Mouse (Mus musculus): ENCODE data around the gene Bdh2.

Bdh2 gene

DNA sequence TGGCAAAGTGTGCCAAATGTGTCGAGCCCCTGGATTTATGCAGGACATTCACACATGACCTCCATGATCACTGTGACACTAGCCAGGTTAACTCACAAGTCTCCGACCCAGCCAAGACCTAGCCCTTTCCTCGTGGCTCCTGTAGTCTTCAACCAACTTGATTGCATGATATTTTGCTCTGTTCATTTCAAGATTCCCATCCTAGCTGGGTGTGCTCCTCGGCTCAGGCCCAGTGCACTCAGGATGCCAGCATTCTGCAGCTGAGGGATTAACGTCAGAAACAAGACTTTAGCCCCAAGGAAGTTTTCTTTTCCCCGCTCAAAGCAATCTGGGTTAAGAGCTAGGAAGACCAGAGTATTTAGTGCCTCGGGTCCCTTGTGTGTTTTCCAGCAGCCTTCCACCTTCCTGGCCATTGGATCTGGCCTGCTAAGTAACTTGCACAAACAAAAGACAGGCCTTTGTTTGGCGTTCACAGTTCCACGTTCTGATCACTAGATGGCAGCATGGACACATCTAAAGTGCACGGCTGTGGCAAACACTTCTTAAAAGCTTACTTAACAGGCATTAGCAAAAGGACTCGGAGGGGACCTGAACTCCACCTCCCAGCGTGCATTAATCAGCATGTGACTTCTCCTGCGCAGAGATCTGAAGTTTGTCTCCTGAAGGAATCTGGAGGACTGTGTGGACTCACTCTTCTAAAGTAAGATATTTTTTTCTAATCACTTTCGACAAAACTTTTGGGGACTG, at the start of gene Bdh2:
Bdh2 (plus strand) TSS at position 553 of the 747 bp plus-strand sequence.
- DNase-seq (ENCODE audit: low read depth, low spot score) = peak; percentile 73

DNA sequence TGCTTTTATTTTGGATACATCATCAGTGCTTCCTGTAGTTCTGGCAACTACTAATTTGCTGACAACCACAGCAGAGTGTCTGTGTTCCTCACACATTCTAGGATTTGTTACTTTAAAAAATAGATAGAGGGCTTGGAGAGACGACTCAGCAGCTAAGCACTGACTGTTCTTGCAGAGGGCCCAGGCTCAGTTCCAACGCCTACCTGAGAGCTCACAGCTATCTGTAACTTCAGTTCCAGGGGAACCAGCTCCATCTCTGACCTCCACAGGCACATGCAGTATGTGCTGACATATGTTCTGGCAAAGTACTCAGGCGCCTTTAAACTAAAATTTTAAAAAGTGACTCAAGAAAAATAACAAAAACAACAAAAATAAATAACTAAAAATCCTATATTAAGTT, 49.0 kb upstream of the Bdh2 start:
- no peak for DNase-seq (ENCODE audit: low read depth, low spot score)

DNA sequence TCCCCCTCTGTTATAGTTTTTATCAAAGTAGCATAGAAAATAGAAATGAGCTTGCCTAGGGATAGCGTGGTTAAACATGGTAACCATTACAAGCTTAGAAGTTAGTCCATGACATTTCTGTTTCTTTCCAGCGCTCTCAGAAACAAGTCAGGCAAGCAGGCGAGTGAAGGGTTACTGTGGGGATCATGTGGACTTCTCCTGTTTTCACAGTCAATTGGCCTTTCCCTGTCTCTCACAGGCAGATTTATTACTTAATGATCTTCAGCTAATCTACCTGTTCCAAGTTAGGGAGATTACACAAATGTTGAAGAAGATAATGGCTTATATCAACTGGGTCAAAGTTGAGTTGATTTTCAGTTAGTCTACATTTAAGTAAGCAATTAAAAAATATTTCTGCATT, 48.6 kb upstream of the Bdh2 start:
- no peak for DNase-seq (ENCODE audit: low read depth, low spot score)

DNA sequence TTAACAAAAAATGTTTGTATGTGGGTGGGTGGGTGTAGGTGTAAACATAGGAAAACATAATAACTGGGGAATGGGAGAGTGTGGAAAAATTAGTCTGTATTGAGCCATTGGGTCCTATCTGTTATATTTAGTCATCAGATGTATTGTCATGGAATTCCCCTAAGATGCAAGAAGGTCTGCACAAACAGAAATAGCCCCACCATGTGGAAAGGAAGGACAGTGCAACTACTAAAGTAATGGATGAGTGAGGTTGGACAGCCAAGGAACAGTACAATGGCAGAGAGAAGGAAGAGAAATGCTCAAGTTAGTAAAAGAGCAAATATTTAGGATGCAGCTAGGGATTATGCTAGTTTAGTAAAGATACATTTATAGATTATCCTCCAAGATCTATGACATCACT, 35.3 kb upstream of the Bdh2 start:
- DNase-seq (ENCODE audit: low read depth, low spot score) = no peak

DNA sequence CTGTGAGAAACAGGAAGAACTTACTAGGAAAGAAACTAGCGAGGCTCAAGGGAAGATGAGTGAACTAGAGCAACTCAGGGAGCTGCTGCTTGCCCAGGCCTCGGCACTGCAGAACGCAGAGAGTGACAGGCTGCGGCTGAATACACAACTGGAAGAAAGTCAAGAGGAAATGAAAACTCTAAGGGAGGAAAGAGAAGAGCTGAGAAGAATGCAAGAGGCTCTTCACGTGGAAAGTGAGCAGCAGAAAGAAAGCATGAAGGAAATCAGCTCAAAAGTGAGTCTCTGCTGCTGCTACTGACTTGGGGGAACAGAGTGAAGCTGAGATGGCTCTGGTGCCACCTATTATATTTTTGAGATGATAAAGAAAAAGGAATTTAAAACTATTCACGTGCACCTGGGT, 34.2 kb upstream of the Bdh2 start:
- no peak for DNase-seq (ENCODE audit: low read depth, low spot score)

DNA sequence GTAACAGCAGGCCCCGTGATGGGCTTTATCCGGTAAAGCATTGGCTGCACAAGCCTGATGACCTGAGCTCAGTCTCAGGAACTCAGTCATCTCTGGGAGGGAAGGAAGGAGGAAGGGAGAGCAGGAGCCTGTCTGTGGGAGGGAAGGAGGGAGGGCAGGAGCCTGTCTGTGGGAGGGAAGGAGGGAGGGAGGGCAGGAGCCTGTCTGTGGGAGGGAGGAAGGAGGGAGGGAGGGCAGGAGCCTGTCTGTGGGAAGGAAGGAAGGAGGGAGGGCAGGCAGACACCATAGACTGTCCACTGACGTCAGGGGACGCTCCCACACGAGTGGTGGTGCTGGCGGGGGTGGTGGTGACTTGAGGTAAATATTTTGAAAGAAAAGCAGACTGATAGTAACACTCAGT, 31.9 kb upstream of the Bdh2 start:
- peak; percentile 14 for DNase-seq (ENCODE audit: low read depth, low spot score)

DNA sequence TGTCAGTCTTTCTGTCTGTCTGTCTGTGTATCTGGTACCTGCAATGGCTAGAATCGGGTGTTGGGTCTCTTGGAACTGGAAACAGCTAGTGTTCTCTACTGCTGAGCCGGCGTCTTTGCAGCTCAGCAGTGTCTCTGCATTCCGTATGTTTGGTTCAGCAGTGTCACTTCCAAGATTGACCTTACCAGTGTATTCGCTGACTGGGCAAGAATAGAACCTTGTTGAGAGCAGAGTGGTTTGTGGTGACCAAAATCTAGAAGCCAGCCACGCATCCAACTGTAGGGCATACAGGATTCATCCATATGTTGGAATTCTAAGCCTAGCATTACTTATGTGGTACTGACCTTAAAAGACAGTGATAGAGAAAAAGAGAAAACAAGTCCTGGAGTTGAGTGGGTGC, 29.2 kb upstream of the Bdh2 start:
- DNase-seq (ENCODE audit: low read depth, low spot score) = no peak

DNA sequence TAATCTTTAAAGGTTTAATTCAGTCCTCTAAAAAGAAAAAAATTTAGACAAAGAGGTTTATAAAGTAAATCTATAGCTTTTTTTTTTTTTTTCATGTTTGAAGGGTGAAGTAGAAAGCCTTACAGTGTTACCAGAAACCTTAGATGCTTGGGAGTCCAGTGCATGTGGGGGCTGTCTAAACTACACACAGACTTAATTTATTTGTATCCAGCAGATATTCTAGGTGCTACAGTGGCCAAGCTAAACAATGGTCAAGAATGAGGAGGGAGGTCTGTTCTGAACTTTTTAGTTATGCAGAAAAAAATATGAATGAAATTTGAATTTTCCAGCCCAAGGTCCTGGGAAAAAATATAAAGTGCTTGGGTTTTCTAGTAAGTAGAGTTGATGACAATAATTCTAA, 26.2 kb upstream of the Bdh2 start:
- no peak for DNase-seq (ENCODE audit: low read depth, low spot score)

DNA sequence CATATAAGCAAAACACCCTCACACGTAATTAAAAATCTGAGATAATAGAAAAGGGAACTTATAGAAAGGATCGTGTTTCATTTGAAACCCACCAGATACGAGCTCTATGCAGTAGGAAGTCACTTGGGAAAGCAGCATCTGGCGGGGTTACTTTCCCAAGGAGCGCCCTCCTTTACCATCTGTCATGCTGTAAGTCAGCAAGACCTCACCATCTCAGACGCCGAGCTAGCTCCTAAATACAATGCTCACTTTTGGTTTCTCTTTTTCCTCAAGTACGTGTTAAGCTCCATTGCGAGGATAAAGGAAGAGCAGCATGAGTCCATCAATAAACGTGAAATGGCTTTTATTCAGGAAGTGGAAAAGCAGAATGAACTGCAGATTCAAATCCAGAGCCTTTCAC, 22.1 kb upstream of the Bdh2 start:
- DNase-seq (ENCODE audit: low read depth, low spot score) = no peak

DNA sequence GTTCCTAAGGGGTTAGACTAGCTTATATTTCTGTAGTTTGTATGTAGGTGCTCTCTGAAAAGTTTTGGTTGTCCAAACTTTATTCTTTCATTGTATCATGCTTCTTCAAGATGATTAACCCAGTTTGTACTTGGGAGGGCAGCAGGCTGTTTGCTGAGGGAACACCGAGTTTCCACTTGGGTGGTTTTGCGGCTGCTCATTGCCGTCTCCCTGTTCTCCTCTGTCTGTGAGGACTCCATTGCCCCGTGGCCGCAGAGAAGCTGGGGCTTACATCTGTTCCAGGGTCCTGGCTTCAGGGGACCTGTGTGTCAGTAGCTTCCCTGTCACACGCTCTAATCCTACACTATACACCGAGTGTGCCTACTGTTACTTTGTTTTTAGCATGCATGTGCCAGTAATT, 20.8 kb upstream of the Bdh2 start:
- no peak for DNase-seq (ENCODE audit: low read depth, low spot score)

DNA sequence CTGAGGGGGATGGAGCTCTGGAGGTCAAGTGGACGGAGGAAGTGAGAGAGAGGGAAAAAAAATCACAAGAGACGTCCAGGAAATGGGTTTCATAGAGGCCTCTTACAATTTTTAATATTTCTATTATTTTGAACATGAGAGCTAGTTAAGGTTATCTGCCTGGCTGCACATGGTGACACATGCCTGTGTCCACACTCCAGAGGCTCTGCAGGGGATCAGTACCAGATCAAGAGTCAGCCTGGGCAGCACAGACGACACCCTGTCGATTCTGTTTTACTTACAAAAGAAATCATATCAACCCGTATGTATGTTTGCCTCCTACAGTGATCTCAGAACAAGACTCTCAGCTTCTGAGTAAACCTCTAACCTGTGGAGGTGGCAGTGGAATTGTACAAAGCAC, 12.4 kb upstream of the Bdh2 start:
- DNase-seq (ENCODE audit: low read depth, low spot score) = no peak

DNA sequence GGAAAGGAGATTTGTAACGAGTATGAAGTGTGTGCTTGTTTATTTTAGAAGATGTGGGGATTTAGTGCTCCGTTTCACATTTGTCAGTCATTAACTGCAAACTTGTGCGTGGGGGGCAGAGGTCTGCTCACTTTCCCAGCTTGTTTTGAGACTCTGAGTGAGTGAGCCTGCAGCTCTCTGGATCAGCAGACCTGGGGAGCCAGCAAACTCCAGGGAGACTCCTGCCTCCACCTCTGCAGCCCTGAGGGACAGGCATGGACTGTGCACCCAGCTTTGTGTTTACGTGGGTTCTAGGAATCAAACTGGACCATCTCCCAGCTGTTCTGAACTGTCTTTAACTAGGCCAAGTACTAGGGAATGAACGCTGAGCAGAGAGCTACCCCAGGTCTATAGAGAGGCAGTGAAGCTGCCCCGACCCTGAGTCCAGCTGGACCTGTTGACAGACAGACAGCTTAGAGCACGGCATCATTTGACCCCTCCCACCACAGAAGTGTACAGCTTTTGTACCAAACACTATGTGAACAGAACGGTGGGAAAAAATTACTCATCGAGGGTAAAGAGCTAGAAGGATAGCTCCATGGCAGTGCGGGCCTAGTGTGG, 11.5 kb upstream of the Bdh2 start:
- no peak for DNase-seq (ENCODE audit: low read depth, low spot score)

DNA sequence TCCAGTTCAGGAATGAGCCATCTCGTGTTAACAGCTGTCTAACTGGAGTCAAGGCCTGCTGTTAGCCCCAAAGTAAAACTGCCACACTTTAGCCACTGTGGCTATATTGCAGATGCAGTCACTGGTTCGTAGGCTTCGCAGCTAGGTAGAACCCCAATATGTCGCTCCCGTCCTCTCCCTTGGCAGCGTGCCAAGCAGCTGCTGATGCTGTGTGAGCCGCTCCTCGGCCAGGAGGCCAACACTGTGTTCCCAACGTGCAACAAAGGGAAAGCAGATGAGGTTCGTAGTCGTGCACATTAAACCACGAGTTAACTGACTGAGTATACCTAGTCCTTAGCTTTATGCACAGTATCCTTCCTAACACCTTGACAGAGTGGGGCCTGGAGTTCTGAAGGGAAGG, 8.4 kb upstream of the Bdh2 start:
- no peak for DNase-seq (ENCODE audit: low read depth, low spot score)

DNA sequence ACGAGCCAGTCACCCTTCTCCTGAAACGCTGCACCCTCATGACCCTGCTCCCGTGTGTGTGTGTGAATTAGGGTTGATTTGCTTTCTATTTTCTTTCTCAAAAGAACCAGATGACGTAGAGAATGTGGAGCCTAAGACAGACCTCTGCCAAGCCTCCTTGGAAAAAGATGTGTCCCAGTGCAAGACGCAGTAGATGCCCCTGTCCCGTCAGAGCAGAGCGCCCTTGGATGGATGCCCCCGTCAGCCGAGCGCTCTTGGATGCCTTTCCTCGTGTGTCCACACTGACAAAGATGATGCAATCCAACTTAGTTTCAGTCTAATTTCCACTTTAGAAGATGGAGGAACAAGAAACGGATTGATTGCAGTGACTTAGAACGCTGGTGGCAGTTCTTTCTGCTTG, 8.0 kb upstream of the Bdh2 start:
- DNase-seq (ENCODE audit: low read depth, low spot score) = no peak

DNA sequence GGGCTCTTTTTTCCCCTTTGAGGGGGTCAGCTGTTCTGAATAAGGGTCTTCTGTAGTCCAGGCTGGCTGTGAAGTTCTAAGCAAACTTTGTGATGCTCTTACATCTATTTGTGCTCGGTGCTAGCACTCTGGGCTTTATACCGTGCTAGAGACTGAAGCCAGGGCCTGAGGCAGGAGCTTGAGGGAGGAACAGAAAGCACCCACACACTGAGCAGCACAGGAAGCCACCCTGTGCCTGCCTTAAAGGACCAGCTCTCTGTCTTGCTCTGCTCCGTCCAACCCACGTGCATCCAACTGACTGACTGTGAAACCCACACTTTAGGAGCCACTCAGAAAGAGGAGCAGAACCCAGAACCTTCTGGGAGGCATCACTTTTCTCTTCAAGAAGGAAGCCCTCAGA, 861 bp upstream of the Bdh2 start:
- no peak for DNase-seq (ENCODE audit: low read depth, low spot score)

DNA sequence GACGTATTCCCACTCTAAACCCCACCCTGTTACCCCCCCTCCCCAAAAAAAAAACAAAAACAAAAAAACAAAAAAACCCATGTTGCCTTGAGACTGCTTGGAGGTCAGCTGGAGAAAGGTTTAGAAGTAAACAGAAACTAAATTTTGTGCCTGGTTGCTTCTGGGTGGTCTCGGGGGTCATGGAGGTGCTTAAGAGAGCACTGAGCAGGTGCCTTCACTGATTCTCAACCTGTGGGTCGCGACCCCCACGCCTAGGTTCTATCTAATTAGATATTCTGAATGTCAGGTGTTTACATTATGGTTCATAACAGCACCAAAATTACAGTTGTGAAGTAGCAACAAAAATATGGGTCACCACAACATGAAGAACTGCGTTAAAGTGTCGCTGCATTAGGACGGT, 680 bp downstream of the Bdh2 start:
- DNase-seq (ENCODE audit: low read depth, low spot score) = no peak

DNA sequence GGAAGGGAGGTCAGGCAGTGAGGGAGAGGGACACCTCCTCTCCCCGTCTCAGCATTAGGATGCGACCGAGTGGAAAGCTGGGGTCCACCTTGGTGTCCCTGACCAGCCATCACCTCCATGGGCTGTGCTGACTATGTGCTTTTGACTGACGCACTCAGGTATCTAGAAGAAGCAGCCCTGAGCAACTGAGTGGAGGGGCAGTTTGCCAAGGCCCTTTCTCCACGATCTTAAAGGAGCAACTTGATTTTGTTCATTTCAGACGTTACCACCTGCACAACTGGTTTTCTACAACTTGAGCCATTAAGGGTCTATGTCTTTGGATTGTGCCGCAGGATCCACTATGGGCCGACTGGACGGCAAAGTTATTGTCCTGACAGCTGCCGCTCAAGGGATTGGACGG, 4.2 kb downstream of the Bdh2 start:
- DNase-seq (ENCODE audit: low read depth, low spot score) = no peak

DNA sequence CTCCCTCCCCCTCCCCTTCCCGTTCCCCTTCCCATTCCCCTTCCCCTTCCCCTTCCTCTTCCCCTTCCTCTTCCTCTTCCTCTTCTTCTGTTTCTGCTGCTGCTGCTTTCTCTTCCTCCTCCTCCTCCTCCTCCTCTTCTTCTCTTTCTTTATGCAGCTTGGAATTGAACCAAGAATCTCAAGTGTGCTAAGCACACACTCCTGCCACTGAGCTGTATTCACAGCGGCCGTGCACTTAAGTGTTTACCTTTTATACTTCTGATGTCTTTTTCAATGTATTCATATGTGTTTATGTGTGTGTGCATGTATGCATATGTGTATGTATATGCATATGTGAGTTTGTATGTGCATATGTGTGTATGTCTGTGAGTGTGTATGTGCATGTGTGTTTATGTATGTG, 4.8 kb downstream of the Bdh2 start:
- DNase-seq (ENCODE audit: low read depth, low spot score) = no peak

DNA sequence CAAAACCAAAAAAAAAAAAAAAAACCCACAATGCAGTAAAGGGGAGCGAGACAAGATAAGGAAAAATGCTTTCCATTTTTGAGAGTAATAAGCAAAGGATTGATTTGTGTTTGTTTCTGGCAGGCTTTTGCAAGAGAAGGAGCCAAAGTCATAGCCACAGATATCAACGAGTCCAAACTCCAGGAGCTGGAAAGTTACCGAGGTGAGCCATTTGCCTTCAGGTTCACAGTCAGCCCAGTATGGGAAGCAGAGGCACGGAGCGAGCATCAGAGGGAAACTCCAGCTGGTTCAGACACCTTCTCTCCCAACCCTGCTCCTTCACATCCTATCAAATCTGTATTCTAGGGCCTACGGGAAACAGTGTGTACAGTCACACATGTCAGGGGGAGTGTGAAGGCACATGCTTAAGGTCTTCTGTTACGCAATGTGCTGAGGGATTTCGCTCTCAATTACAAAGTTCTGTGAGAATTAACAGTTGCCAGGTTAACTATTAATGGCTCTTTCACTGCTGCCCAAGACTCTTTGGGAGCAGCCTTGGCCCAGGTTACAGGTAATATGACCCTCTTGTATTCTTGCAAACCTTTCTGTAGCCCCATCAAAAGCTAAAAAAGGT, 7.2 kb downstream of the Bdh2 start:
- DNase-seq (ENCODE audit: low read depth, low spot score) = no peak

DNA sequence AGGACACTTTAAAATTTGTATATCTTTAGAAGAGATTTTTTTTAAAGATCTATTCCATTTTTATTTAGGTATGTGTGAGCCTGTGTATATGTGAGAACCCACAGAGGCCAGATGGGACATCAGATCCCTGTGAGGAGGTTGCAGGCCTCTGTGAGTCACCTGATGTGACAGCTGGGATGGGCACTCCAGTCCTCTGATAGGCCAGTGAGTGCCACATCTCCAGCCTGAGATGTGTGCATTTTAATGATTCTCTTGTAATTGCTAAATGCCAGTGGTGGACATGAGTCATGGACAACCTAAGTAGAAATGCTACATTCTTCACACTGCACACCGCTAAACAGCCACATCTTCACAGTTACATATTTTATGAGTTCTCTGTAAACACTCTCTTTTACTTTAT, 8.1 kb downstream of the Bdh2 start:
- no peak for DNase-seq (ENCODE audit: low read depth, low spot score)

DNA sequence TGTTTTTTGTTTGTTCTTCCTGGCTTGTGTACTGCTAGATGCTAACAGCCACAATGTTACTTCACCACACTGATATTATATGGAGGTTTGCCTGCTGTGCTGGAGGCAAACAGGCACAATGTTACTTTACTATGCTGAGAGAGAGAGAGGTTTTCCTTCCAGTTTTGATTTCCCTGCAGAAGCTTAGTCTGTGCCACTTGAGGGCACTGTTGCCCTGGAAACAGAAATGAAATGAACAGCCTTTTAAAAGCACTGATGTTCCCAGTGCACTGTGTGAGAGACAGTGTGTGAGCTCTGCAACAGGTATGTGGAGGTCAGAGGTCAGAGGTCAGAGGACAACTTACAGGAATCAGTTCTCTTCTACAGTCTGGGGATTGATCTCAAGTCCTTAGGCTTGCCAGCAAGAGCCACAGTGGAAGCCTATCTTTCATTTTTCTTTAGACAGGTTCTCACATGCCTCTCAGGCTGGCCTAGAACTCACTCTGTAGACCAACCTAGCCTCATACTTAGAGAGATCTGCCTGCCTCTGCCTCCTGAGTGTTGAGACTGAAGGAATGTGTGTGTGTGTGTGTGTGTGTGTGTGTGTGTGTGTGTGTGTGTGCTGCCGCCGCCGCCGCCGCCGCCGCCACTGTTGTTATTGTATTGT, 9.4 kb downstream of the Bdh2 start:
- DNase-seq (ENCODE audit: low read depth, low spot score) = peak; percentile 24

DNA sequence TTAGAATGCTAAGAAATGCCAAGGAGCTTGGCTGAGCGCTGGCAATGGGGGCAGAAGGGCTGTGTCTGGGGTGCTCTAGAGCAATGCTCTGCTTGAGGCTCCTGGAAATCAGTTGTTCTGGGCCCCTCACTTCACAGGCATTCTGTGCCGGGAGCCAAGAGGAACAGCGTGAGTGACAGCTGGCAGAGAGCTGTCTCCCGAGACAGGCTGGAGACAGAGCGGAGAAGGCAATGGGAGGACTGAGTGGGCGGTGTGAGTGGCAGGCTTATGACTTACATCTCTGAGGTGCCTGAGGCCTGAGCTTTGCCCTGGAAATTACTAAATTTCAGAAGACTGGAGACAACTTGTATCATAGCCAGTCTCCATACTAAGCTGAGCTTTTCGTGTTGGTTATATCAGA, 12.7 kb downstream of the Bdh2 start:
- no peak for DNase-seq (ENCODE audit: low read depth, low spot score)

DNA sequence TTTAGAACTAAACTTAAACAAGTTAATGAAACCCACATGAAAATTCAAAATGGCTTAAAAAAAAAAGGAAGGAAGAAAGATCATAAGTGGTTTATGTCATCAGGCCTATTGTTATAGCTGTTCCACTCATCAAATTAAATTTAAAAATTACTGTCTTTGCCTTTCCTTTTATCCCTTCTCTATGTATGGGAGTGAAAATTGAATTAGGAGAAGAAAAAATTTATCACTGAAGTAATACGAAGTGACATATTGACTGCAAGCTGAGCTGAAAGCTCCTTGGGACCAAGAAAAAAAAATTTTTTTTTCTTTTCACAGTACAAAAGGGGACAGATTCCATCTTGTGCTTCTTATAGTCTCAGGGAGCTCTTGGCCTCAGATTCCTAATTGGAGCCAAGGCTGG, 14.5 kb downstream of the Bdh2 start:
- DNase-seq (ENCODE audit: low read depth, low spot score) = no peak
